Mouse (Mus musculus) embryonic facial prominence, embryonic 15.5 days (tissue): ENCODE measurements around the gene Hspa1b. TPM values are rescaled to one million over a fixed set of nuclear protein-coding genes. Genes with fewer than 3 reads are reported as not detected.
A peak's percentile ranks its signal among the peaks of the same experiment; 100 is the strongest.
"Not testable (repeated sequence)": the region's sequence is repeated elsewhere in the genome, so short reads cannot be mapped to it uniquely, and the experiment has no call there.

ENCODE experiments used
- ATAC-seq: fragments of 200-750 bp; cut with Nextera tagmentation; 2 replicates; pipeline ENCODE4 v1.8.0; 2017; ENCODE audit warnings: low read depth, moderate TSS enrichment; ENCODE audit not compliant: insufficient number of reproducible peaks, low FRiP score, low TSS enrichment
- H3K27ac ChIP-seq: fragments of 300-500 bp; sonication (generic); replicated peaks from 2 replicates; pipeline ENCODE4 v1.5.1; 2015; ENCODE audit warnings: mild to moderate bottlenecking, inconsistent platforms
- H3K27me3 ChIP-seq: fragments of 300-500 bp; sonication (generic); 2 replicates; pipeline ENCODE4 v1.6.1; 2015; ENCODE audit warnings: inconsistent platforms
- H3K36me3 ChIP-seq: fragments of 300-500 bp; sonication (generic); 2 replicates; pipeline ENCODE4 v1.6.1; 2015; ENCODE audit warnings: mild to moderate bottlenecking, inconsistent platforms
- H3K4me1 ChIP-seq: fragments of 300-500 bp; sonication (generic); 2 replicates; pipeline ENCODE4 v1.6.1; 2015; ENCODE audit warnings: inconsistent platforms
- H3K4me2 ChIP-seq: fragments of 300-500 bp; sonication (generic); replicated peaks from 2 replicates; pipeline ENCODE4 v1.6.1; 2015; ENCODE audit warnings: mild to moderate bottlenecking, inconsistent platforms
- H3K4me3 ChIP-seq: fragments of 300-500 bp; sonication (generic); replicated peaks from 2 replicates; pipeline ENCODE4 v1.5.1; 2015; ENCODE audit warnings: mild to moderate bottlenecking, inconsistent platforms
- H3K9ac ChIP-seq: fragments of 300-500 bp; sonication (generic); 2 replicates; pipeline ENCODE4 v1.6.1; 2015; ENCODE audit warnings: inconsistent platforms
- H3K9me3 ChIP-seq: fragments of 300-500 bp; sonication (generic); replicated peaks from 2 replicates; pipeline ENCODE4 v1.6.1; 2016; ENCODE audit warnings: inconsistent platforms
- WGBS: fragments of 180-500 bp; shearing (Covaris S2); methylation state at CpG from one replicate; pipeline ENCODE4 v1.1.7; 2015; 5-methylcytosine and 5-hydroxymethylcytosine counted together
- polyA plus RNA-seq: library from polyadenylated mRNA; unstranded; fragments of >200 nt; fragmentation: Nextera tagmentation; extraction: Ambion mirVana; gene quantifications from 2 replicates; pipeline ENCODE4 v1.2.1, GENCODE M21; 2015

Hspa1b gene
- polyA plus RNA-seq, 1 experiment from 2014 or later, result 2.2 TPM

DNA sequence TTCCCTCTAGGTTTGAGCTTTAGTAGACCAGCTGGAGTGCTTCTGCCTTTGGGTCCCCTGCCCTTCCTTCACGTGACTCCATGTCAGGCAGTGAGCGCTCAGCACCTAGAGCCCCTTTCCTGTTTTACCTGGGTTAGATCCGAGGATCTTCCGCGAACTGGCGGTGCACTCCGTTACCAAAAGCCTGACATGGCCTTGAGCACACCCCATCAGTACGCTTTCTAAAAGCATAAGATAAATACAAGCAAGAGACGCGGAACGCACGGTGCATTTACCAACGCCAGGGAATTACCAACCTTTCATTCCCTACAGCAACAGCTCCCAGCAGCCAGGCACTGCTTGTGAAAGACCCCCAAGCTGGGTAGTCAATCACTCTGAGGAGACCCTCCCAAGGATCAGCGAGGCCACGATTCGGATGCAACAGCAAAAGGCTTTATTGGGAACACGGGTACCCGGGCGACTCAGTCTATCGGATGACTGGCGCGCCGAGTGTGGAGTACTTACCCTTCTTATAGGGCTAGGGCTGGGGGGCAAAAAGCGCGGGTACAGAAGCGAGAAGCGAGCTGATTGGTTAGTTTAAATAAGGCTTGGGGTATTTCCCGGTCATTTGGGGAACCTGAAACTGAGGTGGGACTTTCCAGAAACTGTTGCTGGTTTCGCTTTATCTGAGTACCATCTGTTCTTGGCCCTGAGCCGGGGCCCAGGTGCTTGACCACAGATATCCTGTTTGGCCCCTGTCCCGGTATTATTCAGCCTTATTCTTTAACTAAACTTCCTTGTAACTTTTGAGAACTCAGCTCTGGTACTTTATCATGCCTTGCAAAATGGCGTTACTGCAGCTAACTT is 41.1 kb upstream of the Hspa1b start:
- Histone ChIP-seq H3K4me3 (peak overlapping the region; percentile 89), H3K36me3 (peaks cover 31% of the 10 kb centered on the region), H3K9ac (peak overlapping the region; percentile 93), H3K27ac (peak overlapping the region; percentile 97), H3K4me1 (peaks cover 44% of the 10 kb centered on the region), H3K4me2 (peak overlapping the region; percentile 95)
- H3K9me3 ChIP-seq, H3K27me3 ChIP-seq, ATAC-seq: not testable (repeated sequence)
- WGBS, result 14% methylated on average over 30 of the region's 32 CpGs

DNA sequence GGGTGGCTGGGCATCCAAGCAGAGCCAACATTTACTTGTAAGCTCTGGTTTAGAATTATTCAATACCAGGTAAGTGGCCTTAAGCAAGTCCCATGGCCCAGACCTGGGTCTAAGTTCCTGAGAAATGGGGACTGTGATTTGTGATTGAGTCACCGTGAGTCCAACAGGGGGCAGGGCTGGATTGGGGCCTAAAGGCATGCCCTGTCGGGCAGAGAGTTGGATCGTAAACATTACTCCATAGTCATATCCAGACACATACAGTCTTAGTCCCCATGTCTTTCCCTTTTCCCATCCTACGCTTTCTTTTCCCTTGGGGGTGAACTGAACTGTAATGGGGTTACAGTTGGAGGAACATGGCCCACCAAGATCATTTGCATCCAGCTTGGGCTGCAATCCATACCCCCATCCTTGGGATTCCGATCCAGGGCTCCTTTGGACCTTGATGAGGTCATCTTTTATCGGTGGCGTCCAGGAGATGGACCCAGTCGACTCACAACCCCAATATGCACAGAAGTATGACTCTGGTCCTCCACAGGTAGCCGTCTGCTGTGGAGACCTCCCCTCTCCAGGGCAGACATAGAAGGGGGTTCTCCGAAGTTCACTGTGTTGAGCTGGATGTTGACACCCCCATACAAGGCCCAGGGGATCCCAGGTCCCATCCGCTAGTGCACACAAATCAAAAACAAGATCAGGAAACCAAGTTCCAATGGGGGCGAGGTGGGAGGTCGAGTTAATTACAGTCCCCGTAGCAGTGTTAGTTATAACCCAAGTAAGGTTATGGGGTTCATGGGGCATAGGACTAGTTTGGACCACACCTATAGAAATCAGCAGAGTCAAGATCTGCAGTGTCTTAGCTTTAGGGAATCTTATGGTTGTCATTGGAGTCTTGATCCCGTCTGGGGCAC is 39.7 kb upstream of the Hspa1b start:
- H3K4me1 ChIP-seq, result peaks cover 44% of the 10 kb centered on the region
- no peaks in the 10 kb centered on the region for H3K9me3 ChIP-seq
- H3K27ac ChIP-seq, result peak overlapping the region; percentile 79; the same call in 1 of the 2 replicates
- 90% methylated on average over 15 of the region's 15 CpGs for WGBS
- H3K27me3 ChIP-seq, result no peaks in the 10 kb centered on the region
- H3K9ac ChIP-seq, result no peak overlapping the region
- peak overlapping the region; percentile 89; the same call in 1 of the 2 replicates for H3K4me3 ChIP-seq
- H3K4me2 ChIP-seq, result peak overlapping the region; percentile 95
- H3K36me3 ChIP-seq, result peaks cover 19% of the 10 kb centered on the region
- ATAC-seq, result no peak

DNA sequence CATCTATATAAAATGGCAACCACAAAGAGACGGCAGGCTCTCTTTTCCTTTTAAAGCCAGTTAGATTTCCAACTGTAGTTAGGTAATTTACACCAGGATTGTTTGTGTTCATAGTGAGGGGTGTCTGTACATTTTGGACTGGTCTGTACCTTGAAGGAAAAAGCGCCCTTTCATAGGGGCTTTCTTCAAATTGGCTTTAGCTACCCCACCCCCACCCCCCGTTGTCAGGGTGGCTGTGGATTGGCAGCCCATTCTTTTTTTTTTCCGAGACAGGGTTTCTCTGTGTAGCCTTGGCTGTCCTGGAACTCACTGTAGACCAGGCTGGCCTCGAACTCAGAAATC is 38.1 kb upstream of the Hspa1b start:
- H3K9me3 ChIP-seq, result no peaks in the 10 kb centered on the region

GRCm38 (mm10) chr17:34996411-34997141 is 37.5 kb upstream of the Hspa1b start:
- Histone ChIP-seq H3K9ac (no peak overlapping the region), H3K4me1 (peaks cover 27% of the 10 kb centered on the region), H3K27me3 (no peaks in the 10 kb centered on the region), H3K9me3 (no peaks in the 10 kb centered on the region), H3K36me3 (peaks cover 22% of the 10 kb centered on the region), H3K4me2 (no peak overlapping the region), H3K27ac (no peak overlapping the region), H3K4me3 (no peak overlapping the region)
- ATAC-seq, result no peak
- WGBS, result 90% methylated on average over 13 of the region's 14 CpGs

More for the DNA sequence above, 38.1 kb upstream of the Hspa1b start:
- H3K27ac ChIP-seq, result no peak overlapping the region
- H3K4me1 ChIP-seq, result peaks cover 31% of the 10 kb centered on the region
- 92% methylated on average over 5 of the region's 5 CpGs for WGBS
- H3K4me2 ChIP-seq, result no peak overlapping the region
- H3K9ac ChIP-seq, result no peak overlapping the region
- no peaks in the 10 kb centered on the region for H3K27me3 ChIP-seq
- H3K36me3 ChIP-seq, result peaks cover 22% of the 10 kb centered on the region
- no peak overlapping the region for H3K4me3 ChIP-seq
- no peak for ATAC-seq

- ATAC-seq, H3K4me2 ChIP-seq, H3K4me3 ChIP-seq, H3K27ac ChIP-seq, H3K27me3 ChIP-seq, H3K9ac ChIP-seq, H3K9me3 ChIP-seq: not testable (repeated sequence)
- Histone ChIP-seq H3K36me3 (peaks cover 27% of the 10 kb centered on the region), H3K4me1 (peaks cover 27% of the 10 kb centered on the region)
- whole genome bisulfite sequencing, result 93% methylated on average over 4 of the region's 4 CpGs
Measured at GRCm38 (mm10) chr17:34995927-34996326, 36.9 kb upstream of the Hspa1b start.

DNA sequence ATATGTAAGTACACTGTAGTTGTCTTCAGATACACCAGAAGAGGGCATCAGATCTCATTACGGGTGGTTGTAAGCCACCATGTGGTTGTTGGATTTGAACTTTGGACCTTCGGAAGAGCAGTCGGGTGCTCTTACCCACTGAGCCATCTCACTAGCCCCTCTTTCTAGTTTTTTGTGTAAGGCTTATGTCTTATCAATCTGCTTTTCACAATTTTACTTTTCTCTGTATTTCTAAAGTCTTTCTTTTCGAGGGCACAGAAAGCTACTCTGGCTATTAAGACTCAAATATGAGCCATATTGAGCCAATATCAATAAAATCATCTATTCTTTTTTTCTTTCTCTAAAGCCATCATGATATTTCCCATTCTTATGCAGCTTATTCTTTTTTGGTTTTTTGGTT is 36.2 kb upstream of the Hspa1b start:
- not testable (repeated sequence) for H3K27me3 ChIP-seq, H3K4me2 ChIP-seq, H3K4me3 ChIP-seq, ATAC-seq, H3K9me3 ChIP-seq, H3K27ac ChIP-seq, H3K9ac ChIP-seq
- peaks cover 30% of the 10 kb centered on the region for H3K36me3 ChIP-seq
- peaks cover 27% of the 10 kb centered on the region for H3K4me1 ChIP-seq
- 89% methylated on average over 4 of the region's 4 CpGs for WGBS

GRCm38 (mm10) chr17:34994751-34995150 is 35.7 kb upstream of the Hspa1b start:
- Histone ChIP-seq H3K36me3 (peaks cover 32% of the 10 kb centered on the region), H3K4me1 (peaks cover 22% of the 10 kb centered on the region), H3K27me3 (no peaks in the 10 kb centered on the region), H3K9me3 (no peaks in the 10 kb centered on the region), H3K9ac (no peak overlapping the region), H3K4me2 (no peak overlapping the region), H3K4me3 (no peak overlapping the region), H3K27ac (no peak overlapping the region)
- ATAC-seq, result no peak

DNA sequence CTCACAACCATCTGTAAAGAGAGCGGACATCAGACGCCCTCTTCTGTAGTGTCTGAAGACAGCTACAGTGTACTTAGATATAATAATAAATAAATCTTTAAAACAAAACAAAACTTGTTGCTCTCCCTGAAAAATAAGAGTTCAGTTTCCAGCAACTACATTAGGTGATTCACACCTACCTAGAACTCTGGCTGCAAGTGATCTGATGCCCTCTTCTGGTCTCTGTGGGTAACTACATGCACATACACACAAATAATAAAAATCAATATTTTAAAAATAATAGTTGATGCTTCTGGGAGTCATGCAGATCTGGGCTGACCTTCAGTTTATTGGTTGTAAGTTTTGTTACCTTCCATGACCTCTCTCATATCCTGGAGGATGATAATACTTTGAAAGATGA is 25.2 kb upstream of the Hspa1b start:
- H3K27ac ChIP-seq, result no peak overlapping the region
- peaks cover 24% of the 10 kb centered on the region for H3K36me3 ChIP-seq
- no peaks in the 10 kb centered on the region for H3K27me3 ChIP-seq
- no peak for ATAC-seq
- no peak overlapping the region for H3K4me2 ChIP-seq
- 90% methylated on average over 2 of the region's 2 CpGs for WGBS
- no peak overlapping the region for H3K9ac ChIP-seq
- H3K4me3 ChIP-seq, result no peak overlapping the region
- peaks cover 14% of the 10 kb centered on the region for H3K4me1 ChIP-seq
- no peaks in the 10 kb centered on the region for H3K9me3 ChIP-seq

GRCm38 (mm10) chr17:34982328-34982727 is 23.3 kb upstream of the Hspa1b start:
- peak overlapping the region; percentile 90 for H3K9ac ChIP-seq
- H3K27me3 ChIP-seq, result no peaks in the 10 kb centered on the region
- peaks cover 14% of the 10 kb centered on the region for H3K4me1 ChIP-seq
- peak overlapping the region; percentile 87 for H3K4me2 ChIP-seq
- ATAC-seq, result no peak; the same call in 1 of the 2 replicates
- H3K27ac ChIP-seq, result peak overlapping the region; percentile 99
- 0% methylated on average over 15 of the region's 15 CpGs for WGBS
- peak overlapping the region; percentile 88 for H3K4me3 ChIP-seq
- H3K9me3 ChIP-seq, result no peaks in the 10 kb centered on the region
- H3K36me3 ChIP-seq, result peaks cover 20% of the 10 kb centered on the region

DNA sequence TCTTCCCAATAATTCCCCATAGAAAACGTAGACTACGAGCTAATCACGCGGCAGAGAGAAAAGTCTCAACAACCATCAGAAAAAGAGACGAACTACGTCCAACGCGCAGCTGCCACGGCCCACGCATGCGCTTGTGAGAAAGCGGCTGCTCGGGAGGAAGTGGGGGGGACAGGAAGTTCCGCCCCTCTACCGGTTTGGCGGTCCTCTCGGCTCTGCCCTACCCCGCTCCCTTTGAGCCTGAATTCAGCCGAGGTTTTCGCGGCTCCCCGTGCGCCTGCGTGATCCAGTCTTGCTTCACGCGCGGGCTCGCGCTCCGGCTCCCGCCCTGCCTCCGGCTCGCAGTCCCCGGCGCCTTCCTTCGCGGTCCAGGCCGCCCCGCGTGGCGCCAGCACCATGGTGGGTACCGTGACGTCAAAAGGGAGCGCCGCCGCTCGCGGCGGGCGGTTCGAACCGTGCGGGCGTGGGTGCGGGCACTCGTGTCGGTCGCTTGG is 22.7 kb upstream of the Hspa1b start, which contains the start of gene Lsm2:
Gene Lsm2, plus strand, starts transcription at position 173 of the 491 bp plus-strand sequence.
- under 1% methylated on average over 58 of the region's 58 CpGs for WGBS
- H3K36me3 ChIP-seq, result peaks cover 19% of the 10 kb centered on the region
- ATAC-seq, result peak; percentile 94
- H3K9ac ChIP-seq, result peak within 1 kb of the TSS; percentile 90
- peak within 1 kb of the TSS; percentile 99 for H3K27ac ChIP-seq
- peaks cover 14% of the 10 kb centered on the region for H3K4me1 ChIP-seq
- H3K9me3 ChIP-seq, result no peaks in the 10 kb centered on the region
- peak within 1 kb of the TSS; percentile 88 for H3K4me3 ChIP-seq
- peak within 1 kb of the TSS; percentile 87 for H3K4me2 ChIP-seq
- H3K27me3 ChIP-seq, result no peaks in the 10 kb centered on the region
